Mouse (Mus musculus): ENCODE measurements around the gene Nkx2-4.

Nkx2-4 gene

DNA sequence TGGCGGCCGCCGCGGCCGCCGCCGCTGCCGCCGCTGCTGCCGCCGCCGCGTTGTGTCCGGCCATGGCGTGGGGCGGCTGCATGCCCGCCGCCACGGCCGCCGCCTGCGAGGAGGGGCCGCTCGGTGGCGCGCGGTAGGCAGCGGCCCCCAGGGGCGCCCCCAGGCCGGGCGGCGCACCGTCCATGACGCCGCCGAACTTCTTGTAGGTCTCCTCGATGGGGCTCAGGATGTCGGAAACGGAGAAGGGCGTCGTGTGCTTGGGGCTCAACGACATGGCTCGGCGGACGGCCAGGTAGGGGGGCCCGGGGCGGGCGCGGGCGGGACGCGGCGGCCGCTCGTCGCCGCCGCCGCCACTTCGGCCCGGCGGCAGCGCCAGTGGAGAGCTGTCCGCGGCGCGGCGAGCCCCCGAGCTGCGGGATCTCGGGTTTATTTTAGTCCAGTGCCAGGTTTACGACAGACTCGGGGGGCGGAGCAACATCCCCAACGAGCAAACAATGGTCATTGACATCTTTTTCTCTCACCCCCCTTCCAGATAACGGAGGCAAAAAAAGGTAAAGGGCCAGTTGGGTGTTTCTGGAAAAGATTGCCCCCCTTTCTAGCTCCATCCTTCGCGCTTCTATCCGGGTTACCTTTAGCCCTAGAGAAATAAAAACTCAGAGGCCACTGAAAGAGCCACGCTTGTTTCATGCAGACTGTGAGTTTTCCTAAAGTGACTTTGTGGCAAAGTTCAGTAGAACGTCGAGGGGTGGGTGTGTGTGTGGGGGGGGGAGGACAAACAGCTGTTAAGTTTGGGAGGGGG, at the start of gene Nkx2-4:
TSS of gene Nkx2-4 (minus strand) at position 374 of the 799 bp plus-strand sequence.
- no peak for DNase-seq

DNA sequence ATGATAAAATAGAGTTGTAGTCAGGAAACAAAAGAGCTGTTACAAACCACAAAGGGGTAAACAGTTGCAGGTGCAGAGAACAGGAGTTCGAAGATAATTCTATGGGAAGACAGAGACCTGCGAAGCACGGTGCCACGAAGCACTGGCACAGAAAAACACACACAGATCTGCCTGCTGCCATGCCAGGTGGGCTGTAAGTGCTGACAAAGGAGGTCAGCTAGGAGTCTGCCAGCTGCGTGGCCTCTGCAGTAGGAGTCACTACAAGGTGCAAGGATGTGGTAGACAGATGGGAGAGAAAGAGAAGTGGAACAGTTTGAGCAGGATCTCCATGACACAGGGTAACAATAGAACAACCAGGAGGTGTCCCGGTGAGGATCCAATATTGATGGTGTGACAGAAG, 42.1 kb upstream of the Nkx2-4 start:
- DNase-seq = no peak

DNA sequence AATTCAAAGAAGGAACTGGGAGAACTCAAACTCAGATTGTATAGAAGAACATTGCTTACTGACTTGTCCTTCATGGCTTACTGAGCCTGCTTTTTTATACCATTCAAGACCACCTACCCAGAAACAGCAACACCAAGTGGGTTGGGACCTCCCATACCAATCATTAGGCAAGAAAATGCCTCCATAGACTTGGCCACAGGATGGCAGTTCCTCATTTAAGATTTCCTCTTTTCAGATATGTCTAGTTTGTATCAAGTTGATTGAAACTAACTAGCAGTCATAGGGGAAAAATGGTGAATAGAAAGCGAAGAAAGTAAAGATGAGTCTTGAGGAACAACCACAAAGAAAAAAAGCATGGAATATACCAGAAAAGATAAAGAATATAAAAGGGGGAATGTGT, 34.5 kb upstream of the Nkx2-4 start:
- no peak for DNase-seq

DNA sequence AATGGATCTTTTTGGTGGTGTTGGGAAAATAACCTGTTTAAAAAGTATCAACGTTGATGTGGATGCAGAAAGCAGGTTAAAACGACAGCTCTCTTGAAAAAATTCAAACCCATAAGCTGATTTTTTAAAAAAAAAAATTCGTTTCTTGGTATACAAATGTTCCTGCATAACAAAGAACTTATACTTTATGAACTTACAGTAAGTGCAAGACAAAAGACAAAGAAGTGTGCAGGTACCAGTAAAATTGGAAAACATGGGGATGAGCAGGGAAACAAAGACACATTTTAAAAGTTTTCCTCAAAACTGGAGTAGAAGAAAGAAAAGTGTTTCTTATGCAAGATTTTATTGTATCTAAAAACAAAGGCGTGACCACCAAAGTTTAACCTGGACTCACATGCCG, 1.2 kb upstream of the Nkx2-4 start:
- DNase-seq = no peak

DNA sequence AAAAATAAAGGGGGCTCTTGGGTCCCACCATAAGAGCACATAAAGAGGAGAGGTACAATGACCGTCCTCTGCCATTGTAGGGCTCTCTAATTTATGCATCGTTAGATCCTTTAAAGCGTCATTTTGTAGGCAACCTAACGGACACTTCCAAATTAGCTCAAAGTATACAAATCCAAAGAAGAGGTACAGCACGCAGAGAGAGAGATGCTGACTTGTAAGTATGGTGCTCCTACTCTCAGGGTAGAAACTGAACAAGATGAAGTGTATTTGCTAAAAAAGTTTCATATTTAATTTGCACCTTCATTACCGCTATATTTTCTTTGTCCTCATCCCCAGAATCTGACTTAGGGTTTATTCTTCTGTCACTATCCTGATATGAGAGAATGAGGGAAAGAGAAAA, 692 bp upstream of the Nkx2-4 start:
- no peak for DNase-seq

DNA sequence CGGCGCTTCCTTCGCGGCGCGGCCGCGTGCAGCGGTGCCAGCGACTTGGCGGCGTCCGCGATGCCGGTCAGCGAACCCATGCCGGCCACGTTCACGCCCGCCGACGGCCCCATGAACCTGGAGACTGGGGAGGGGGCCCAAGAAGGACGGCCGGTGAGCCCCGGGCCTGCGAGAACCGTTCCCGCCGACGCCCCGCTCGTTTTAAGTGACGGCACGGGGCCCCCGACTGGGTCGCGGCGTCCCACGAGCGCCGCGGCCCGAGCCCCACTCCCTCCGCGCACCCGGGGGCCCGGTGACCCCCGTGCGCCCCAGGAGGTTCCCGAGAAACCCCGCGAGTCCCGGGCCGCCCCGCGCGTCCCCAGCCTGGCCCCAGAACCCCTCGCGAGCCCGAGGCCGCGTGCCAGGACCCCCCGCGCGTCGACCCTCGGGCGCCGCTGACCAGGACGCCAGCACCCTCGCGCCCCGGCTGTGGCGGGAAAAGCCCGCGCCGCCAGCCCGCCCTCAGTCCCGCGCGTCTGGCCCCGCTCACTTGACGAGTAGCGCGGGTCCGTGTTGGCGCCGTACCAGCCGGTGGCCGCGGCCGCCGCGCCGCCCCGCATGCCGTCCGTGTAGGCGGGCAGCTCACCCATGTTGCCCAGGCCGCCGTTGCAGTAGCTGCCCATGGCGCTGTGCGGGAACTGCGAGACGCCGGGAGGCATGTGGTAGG, 726 bp downstream of the Nkx2-4 start:
- DNase-seq = no peak

DNA sequence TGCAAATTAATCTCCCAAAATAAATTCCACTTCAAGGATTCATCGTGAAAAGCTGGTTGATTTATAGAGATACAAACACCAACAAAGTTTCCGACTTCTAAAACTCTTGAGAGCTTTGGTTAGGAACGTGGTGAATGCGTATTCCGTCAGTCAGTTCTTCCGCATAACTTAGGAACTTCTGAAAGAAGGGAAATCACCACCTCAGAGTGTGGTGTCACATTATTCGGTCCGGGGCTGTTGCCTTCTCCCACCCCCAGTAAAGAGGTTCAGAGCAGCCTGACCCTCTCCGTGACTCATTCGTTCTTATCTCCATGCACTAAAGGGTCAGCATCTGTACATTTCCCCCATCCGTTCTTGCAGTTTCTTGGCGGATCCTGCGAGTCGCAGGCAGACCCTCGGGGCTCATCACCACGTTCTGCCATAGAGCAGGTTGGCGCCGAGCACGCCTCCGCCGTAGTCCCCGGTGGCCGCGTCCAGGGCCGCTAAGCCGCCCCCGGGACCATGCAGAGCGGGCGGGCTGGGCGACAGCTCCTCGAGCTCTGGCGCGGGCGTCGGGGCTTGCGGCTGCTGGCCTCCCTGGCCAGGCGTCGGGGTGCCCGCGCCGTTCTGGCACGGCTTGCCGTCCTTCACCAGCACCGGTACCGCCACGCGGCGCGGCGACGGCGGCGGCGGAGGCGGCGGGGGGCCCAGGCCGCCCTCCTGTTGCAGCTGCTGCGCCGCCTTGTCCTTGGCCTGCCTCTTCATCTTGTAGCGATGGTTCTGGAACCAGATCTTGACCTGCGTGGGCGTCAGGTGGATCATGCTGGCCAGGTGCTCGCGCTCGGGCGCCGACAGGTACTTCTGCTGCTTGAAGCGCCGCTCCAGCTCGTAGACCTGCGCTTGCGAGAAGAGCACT, 1.5 kb downstream of the Nkx2-4 start:
- peak in 1 of 2 experiments; percentile 9 for DNase-seq

DNA sequence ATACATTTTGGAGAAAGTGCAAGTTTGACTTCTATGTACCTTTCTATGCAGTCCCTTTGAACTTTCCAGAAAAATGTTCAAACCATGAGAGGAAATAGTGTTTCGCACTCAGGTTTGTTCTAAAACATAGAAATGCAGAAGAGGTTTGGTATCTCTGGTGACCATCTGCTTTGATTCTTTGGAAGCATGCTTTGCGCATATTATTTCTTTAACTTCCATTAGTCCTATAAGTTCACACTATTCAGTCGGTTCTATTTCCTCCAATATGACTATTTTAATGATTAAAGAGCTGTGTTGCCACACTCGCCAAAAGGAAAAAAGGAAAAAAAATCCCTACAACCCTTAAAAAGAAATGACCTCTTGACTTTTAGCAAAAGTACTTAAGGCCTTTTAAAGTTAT, 2.9 kb downstream of the Nkx2-4 start:
- DNase-seq = no peak

DNA sequence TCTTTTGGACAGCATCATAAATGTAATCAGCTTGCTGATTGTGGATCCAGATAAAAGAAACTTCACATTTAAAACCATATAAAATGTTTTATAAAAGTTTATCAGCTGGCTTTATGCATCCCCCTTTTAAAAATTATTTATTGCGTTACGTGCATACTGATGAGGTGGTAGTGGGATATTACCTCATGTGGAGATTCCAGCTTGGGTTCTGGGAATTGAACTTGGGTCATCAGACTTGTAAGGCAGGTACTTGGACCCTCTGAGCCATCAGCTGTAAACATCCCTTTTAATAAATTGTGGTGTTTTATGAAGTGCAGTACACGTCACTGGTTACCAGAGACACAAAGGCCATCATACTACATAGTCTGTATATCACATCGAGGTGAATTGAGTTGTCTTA, 10.8 kb downstream of the Nkx2-4 start:
- no peak for DNase-seq

DNA sequence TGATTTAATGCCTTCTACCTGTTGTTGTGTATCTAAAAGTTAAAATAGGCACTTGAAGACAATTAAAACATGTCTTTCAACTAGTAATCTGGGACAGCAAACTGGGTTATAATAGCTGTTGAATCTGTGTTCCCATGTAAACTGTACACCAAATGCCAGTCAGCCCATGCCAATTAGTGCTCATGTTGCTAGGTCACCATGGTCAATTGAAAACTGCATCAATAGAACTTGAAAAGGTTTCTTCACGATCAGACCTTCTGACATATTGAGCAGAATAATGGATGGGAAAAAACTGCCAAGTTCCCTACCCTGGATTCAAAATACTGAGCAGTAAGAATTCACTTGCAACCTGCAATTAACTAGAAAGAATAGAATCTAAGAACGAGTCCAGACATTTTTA, 11.3 kb downstream of the Nkx2-4 start:
- DNase-seq = no peak

DNA sequence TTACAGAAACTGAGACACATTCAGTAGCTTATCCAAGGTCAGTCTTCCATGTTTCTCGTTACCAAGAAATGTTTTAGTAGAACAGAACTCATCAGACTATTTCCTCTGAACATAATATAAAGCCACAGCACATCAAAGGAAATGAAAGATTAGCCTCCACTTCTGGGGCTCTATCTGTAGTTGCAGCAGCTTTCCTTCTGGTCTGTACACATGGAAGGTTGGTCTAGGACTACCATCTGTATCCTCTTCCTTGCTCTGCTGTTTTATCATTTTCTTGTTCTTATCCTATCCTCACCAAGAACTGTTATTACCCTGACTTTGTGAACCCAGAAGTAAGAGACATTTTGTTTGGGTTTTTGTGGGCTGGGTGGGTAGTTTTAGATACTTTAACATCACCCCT, 14.9 kb downstream of the Nkx2-4 start:
- no peak for DNase-seq

DNA sequence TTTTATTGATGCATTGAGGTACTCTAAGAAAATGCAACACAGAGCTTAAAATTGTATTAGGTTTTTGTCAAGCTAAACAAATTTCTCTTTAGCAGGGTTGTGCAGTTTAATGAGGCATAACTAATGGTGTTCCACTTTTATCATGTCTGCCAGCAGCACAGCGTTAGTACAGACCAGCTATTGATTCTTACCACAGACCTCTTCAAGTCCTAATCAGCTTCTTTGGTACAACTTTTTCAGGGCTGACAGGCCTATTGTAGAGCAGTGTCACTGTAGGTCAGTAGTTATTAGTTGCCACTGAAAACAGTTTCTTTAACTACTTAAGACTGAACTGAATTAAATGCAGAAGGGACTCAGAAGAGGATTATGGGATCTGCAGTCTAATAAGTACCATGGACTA, 16.2 kb downstream of the Nkx2-4 start:
- DNase-seq = no peak

DNA sequence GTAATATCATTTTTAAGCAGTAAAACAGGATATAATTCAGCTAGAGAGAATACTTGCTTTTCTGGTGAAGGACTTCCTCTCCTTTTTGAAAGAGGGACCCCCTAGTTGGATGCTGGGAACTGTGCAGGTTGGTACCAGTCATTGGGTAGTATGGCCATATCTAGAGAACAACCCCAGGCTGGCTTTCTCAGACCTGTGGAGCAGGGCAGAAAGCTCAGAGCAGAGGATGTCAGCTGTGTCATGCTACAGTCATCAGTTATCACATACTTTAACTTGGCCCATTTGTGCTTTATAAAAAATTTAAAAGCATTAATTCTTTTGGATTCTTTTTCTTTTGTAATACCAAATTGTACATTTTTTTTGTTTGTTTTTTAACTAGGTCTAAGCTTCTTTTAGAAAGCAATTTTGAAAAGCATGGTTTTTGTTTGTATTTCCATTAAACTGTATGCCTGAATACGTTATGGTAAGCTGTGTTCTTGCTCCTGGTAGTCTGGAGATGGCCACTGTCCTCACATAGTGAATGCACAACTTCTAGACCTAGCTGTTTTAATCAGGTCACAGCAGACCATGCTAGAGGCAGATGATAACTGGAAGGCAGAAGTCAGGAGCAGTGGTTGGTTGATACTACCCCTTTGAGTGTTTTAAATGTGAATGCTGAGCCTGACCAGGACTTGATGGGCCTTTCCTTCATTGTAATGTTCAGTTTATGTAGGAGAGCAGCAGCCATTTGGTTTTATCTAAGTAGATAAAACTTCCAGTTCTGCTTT, 17.6 kb downstream of the Nkx2-4 start:
- DNase-seq = no peak

DNA sequence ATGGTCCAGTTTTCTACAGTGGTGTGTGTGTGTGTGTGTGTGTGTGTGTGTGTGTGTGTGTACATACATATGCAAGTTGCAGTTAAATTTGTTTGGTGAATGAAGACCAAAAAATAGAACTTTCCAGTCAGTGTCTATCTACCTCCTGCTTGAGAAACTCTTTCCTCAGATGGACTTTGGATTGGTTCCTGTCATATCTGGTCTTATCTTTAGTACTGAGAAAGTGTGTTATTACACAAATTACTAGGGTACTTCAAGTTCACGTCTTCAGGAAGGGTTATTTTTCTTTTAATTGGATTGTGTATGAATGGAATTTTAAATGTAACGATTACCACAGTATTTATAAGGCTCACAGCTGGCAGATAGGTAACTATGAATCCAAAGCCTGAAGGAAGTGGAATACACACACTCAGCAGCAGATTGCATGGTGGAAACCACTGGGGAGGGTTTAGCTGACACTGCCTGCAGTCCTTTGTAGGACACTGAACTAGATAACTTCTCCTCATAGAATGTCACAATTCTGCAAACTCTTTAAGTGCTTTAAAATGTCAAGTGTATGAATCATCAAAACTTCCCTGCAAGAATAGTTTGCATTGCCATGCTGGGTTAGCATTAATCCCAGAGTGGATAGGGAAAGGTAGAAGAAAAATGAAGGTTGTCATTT, 31.9 kb downstream of the Nkx2-4 start:
- DNase-seq = no peak

DNA sequence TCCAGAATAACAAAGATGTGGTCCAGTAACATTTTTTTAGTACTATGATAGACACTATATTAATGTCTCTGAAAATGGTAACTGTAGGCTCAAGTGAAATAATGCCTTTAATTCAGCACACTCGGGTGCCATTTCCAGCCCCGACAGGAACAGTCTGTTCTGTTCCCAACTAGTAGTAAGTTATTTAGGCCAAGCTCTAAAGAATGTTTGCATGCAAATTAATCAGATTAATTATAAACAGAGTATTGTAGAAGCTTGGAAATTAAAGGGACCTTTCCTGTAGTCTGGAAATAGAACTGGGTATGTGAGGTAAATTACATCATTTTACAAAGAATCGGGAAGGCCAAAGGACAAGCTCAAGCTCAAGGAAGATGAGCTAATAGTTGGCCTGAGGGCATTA, 38.2 kb downstream of the Nkx2-4 start:
- peak; percentile 49 to 56 for DNase-seq

DNA sequence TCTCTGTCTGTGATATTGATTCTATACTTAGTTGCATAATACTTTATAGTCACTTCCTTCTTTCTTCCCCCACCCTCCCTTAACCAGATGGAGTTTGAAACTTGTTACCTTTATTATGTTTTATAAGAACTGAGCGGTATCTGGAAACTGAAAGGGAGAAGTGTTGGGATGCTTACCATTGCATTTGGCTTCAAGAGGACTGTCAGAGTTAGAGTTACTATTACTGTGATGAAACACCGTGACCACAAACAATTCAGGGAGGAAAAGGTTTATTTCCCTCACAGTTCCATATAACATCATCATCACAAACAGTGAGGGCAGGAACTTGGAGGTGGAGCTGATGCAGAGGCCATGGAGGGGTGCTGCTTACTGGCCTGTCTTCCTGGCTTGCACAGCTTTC, 49.4 kb downstream of the Nkx2-4 start:
- DNase-seq = no peak

Measured in kidney, adult 8-10 months (tissue).